Mouse (Mus musculus): ENCODE results near the gene Dtd1.

Gene Dtd1

DNA sequence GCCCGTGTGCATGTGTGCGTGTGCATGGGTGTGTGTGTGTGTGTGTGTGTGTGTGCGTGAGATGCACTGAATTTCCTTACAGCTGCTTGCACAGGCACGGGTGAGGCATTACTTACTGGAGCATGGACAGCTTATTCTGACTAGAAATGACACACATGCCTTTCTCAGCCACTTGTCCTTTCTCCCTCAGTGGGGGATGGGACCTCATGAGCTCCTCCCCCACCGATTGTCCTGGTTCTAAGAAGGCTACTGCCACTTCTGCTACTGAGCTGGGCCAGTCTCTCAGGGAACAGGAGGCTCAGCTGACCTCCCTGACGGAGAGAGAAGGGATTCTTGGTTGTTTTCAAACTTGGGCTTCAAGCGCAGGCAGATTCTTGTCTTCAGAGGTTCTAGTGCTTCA is 40.4 kb downstream of the Dtd1 start:
- DNase-seq (ENCODE audit: low spot score) = no peak

DNA sequence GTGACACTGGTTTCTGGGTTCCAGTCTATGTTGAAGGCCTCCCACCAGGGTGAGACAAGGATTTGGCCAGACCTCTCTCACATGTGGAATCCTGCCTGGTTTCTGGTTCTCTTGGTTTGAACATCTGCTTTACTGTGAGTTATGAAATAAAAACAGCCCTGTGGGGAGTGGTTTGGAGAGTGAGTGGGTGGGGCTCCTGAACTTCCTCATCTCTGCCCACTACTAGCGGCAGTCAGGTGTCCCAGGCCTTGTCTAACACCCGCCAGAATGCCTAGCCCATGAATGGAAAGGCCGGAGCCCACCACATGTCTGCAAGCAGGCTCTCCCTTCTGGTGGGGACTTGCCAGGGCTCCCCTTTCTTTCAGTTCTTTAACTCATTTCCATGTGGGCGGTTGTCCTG is 42.3 kb downstream of the Dtd1 start:
- no peak for DNase-seq (ENCODE audit: low spot score)

DNA sequence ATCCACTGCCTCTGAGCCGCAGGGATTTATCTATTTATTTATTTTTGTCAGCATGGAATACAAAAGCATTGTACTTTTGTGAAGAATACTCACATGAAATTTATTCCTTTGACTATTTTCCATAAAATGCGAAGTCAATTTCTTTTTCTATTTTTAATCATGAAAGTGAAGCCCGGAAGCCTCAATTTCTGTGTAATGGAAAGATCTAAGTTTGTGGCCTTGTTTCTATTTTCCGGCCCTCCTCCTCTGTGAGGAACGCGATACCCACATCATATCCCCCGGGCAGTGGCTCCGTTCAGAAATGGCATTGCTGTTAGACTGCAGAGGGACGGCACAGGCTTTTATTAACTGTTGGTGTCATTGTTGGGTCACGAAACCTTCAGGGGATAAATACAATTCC is 46.7 kb downstream of the Dtd1 start:
- DNase-seq (ENCODE audit: low spot score) = no peak

DNA sequence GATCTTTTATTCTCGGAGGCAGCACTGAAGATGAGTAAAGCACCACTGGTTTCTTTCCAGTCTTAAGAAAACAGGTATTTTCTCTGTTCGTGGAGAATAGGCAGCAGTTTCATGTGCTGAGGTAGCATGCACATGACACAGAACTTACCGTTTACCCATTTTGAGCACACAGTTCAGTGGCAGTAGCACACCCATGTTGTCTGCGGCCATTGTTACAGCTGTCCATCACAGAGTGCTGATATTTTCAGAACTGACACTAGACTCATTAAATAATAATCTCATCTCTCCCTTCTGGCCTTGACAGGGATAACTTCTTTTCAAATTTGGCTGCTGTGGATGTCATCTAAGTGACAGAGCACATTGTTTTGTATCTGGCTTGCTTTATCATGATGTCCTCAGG is 47.5 kb downstream of the Dtd1 start:
- no peak for DNase-seq (ENCODE audit: low spot score)

GRCm38 (mm10) chr2:144649960-144650359 is 50.3 kb downstream of the Dtd1 start:
- DNase-seq (ENCODE audit: low spot score) = no peak

DNA sequence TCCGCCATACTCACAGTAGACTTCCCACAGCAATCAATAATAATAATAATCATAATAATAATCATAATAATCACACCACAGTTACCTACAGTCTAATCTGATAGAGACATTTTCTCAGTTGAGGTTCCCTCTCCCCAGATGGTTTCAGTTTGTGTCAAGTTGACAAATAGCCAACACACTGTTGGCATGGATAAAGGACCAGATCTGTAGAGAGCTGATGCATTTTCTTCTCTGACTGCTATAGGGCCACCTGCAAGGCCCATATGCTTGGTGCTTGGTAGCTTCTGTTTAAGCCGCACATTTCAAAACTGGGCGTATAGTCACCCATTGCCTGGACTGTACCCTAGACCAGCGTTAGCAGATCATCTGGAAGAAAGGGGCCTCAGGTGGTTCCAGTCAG is 53.1 kb downstream of the Dtd1 start:
- no peak for DNase-seq (ENCODE audit: low spot score)

DNA sequence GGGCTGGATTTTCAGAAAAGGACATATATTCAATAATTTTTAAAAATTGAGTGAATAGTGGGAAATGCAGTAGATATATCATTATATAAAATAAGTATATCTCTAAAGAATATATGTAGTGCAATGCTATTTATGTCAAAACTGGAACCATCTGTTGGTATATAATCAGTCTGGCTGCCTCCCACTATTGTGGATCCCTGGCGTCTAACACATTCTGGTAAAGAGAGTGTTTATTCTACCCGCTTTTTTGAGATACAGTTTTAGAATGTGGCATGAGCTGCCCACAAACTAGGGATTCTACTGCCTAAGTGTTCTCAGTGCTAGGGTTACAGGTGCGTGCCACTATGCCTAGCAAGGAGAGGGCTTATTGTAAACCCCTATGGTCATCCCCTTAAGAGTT is 55.6 kb downstream of the Dtd1 start:
- DNase-seq (ENCODE audit: low spot score) = no peak

- no peak for DNase-seq (ENCODE audit: low spot score)
Measured at GRCm38 (mm10) chr2:144668507-144668906, 68.8 kb downstream of the Dtd1 start.

GRCm38 (mm10) chr2:144670289-144670930 is 70.7 kb downstream of the Dtd1 start:
- no peak for DNase-seq (ENCODE audit: low spot score)

- DNase-seq (ENCODE audit: low spot score) = no peak
Measured at GRCm38 (mm10) chr2:144672397-144672796, 72.7 kb downstream of the Dtd1 start.

DNA sequence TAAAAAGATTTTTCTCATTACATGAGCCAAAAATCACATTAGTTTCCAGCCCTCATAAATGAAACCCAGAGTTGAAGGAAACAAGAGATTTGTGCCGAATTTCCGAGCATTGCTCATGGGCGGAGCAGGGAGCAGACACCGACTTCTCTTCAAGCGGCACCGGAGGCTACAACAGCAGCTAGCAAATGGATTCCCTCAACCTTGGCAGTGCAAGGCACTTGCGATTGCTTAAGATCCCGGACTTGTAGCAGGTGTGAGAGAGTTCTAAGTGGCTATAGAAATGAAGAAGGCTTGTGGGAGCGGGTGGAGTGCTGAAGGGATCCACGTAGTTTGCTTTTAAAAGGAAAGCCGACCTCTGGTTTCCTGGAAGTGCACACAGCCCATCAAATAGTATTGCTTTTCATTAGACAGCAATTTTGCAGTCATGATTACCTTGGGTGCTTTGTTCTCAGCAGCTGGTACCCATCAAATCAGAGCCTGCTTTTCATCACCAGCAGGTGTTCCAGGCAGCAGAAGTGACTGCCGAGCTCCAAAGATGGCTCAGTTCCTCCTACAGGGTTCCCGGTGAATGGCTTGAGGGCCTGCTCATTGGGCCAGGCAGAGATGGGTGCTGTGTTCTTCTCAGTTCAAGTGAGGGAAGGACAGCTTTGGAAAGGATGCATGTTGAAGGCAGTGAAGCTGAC is 77.0 kb downstream of the Dtd1 start:
- no peak for DNase-seq (ENCODE audit: low spot score)

DNA sequence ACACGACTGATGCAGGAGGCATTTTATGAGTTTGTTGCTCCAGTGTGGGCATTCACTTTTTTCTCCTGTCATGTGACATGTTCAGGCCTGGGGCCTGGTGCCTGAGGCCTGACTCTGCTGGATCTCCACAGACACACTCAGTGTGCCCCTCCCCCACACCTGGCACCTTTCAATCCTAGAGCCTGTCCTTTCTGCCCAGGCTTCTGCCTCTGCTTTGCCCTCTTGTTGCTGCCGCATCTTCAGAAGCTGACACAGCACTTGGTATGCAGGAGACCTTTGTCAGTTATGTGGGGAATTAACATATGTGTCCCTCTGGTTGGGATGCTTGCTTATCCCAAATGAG is 77.5 kb downstream of the Dtd1 start:
- DNase-seq (ENCODE audit: low spot score) = no peak

DNA sequence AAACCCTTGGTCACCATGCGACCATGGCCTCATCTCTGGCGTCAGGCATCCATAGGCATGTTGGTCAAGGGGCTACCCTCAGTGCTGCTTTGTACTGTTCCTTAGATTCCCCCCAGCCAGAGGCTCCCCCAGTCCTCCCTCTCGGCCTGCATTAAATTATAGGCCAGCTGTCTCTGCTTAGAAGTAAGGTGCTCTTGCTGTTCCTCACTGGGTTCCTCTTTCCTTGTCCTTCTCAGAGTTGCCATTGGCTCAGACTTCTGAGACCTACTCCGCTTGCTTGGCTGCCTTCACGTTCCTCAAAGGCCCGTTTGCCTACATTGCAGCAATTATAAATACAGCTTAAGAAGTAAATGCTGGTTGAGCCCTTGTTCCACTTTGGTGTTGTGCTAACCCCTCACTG is 79.1 kb downstream of the Dtd1 start:
- no peak for DNase-seq (ENCODE audit: low spot score)

- DNase-seq (ENCODE audit: low spot score) = peak; percentile 6
Measured at GRCm38 (mm10) chr2:144679394-144679793, 79.7 kb downstream of the Dtd1 start.

DNA sequence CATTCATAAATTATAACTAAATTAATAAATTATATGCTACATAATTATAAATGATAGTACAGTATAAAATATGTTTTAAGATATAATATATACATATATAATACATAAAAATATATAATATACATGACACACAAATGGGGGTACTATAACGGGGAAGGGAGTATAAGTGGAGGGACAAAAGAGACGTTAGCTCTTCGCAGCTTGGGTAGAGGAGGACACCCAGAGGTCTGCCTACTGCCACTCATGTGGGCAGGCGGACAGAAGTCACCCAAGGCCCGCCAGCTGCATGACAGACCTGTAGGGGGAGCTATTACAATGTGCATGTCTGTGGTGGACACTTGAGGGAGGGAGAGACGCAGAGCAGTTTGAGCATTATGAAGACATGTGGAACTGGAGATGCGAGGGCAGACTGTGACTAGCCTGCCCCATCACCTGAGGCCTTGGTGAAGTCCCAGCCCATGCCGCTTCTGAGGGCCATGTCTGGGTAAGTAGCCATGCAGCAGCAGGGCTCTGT is 92.6 kb downstream of the Dtd1 start:
- DNase-seq (ENCODE audit: low spot score) = no peak

- DNase-seq (ENCODE audit: low spot score) = no peak
Measured at GRCm38 (mm10) chr2:144692777-144693176, 93.1 kb downstream of the Dtd1 start.

- no peak for DNase-seq (ENCODE audit: low spot score)
Measured at GRCm38 (mm10) chr2:144694923-144695322, 95.2 kb downstream of the Dtd1 start.

GRCm38 (mm10) chr2:144698046-144698445 is 98.3 kb downstream of the Dtd1 start:
- DNase-seq (ENCODE audit: low spot score) = no peak

DNA sequence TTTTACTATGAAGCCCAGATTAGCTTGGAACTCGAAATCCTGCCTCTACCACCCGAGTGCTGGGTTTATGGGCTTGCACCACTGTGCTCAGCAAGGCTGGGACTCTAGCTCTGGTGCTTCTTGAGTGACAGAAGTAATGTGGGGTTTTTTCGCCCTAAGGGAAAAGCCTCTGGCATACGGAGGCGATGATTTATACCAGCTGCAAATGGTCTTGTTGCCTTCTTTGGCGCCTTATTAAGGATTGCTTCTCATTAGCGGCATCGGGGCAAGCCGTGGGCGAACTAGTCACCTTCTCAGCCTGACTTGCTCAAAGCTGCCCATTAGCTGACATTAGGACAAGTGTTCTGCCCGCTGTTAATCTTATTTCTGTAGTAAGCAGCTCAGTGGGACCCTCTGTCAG is 100.9 kb downstream of the Dtd1 start:
- no peak for DNase-seq (ENCODE audit: low spot score)

- DNase-seq (ENCODE audit: low spot score) = peak; percentile 6
Measured at GRCm38 (mm10) chr2:144701415-144702149, 101.9 kb downstream of the Dtd1 start.

GRCm38 (mm10) chr2:144709285-144709684 is 109.6 kb downstream of the Dtd1 start:
- no peak for DNase-seq (ENCODE audit: low spot score)

DNA sequence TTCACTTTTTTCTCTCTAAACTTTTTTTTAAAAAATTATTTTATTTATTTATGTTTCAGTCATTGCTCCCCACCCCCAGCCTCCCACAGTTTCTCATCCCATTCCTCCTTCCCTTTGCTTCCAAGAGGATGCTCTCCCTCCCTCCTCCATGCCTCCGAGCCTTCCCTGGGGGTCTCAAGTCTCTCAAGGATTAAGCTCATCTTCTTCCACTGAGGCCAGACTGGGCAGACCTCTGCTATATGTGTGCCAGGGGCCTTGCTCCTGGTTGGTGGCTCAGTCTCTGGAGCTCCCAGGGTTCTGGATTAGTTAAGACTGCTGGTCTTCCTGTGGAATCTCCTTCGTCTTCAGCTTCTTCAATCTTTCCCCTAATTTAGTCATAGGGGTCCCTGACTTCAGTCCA is 110.0 kb downstream of the Dtd1 start:
- no peak for DNase-seq (ENCODE audit: low spot score)

DNA sequence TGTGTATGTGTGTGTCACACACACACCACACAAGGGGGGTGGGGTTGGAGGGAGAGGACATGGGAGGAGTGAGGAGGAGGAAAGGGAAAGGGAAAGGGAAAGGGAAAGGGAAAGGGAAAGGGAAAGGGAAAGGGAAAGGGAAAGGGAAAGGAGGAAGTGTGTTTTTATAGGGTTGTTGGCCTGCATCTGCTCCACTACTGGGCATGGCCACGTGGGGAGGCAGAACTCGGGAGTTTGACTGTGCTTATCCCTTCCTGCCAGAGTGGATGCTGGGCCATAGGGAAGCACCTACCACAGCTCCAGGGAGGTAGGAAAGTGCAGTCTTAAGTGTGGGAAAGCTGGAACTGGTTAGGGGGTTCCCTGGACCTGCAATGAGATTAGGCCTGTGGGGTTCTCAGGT is 114.9 kb downstream of the Dtd1 start:
- DNase-seq (ENCODE audit: low spot score) = no peak

Measured in yolk sac, embryonic 10.5 days (tissue).